Mouse (Mus musculus): ENCODE data around the gene Rnf167. TPM values are rescaled to one million over a fixed set of nuclear protein-coding genes. Genes with fewer than 3 reads are reported as not detected.
A peak's percentile ranks its signal among the peaks of the same experiment; 100 is the strongest.

Rnf167 gene
- polyA plus RNA-seq, 1 experiment from 2014 or later: 55.3 TPM

- WGBS (ENCODE audit: insufficient replicate concordance): 20% methylated on average over 6 of the region's 6 CpGs
- Histone ChIP-seq H3K4me1 (ENCODE audit: insufficient read depth) (peaks cover 60% of the 10 kb centered on the region), H3K36me3 (replicated peaks; ENCODE audit: insufficient read depth, low read length) (peaks cover 38% of the 10 kb centered on the region), H3K4me3 (ENCODE audit: low read depth, low read length) (peak overlapping the region; percentile 100), H3K4me2 (ENCODE audit: low read depth, low read length) (peak overlapping the region; percentile 96), H3K9me3 (ENCODE audit: low read length) (no peaks in the 10 kb centered on the region), H3K27ac (ENCODE audit: low read depth) (peak overlapping the region; percentile 99), H3K27me3 (ENCODE audit: insufficient read depth, low read length) (no peaks in the 10 kb centered on the region), H3K9ac (replicated peaks) (peak overlapping the region; percentile 100)
- TF ChIP-seq CTCF (IDR thresholded peaks at IDR 0.05; ENCODE audit: low read depth): no peak
- no peak for DNase-seq
- no peak for ATAC-seq
Observed at GRCm38 (mm10) chr11:70652884-70653344, 5.9 kb downstream of the Rnf167 start.

- H3K9me3 ChIP-seq (ENCODE audit: low read length): no peaks in the 10 kb centered on the region
- H3K4me2 ChIP-seq (ENCODE audit: low read depth, low read length): peak overlapping the region; percentile 96
- DNase-seq (peak; percentile 86), ATAC-seq (peak; percentile 65)
- H3K27me3 ChIP-seq (ENCODE audit: insufficient read depth, low read length): no peaks in the 10 kb centered on the region
- H3K27ac ChIP-seq (ENCODE audit: low read depth): peak overlapping the region; percentile 99
- peaks cover 57% of the 10 kb centered on the region for H3K4me1 ChIP-seq (ENCODE audit: insufficient read depth)
- H3K9ac ChIP-seq (replicated peaks): peak overlapping the region; percentile 100
- peaks cover 38% of the 10 kb centered on the region for H3K36me3 ChIP-seq (replicated peaks; ENCODE audit: insufficient read depth, low read length)
- H3K4me3 ChIP-seq (ENCODE audit: low read depth, low read length): peak overlapping the region; percentile 100
- WGBS (ENCODE audit: insufficient replicate concordance): under 1% methylated on average over 53 of the region's 63 CpGs
- no peak for TF ChIP-seq CTCF (IDR thresholded peaks at IDR 0.05; ENCODE audit: low read depth)
- no peak; the same call in 1 of the 2 replicates for TF ChIP-seq EP300 (IDR thresholded peaks at IDR 0.05; ENCODE audit: low read depth)
Observed at GRCm38 (mm10) chr11:70653345-70654197, 6.5 kb downstream of the Rnf167 start.

- Histone ChIP-seq H3K36me3 (replicated peaks; ENCODE audit: insufficient read depth, low read length) (peaks cover 33% of the 10 kb centered on the region), H3K4me1 (ENCODE audit: insufficient read depth) (peaks cover 52% of the 10 kb centered on the region), H3K9me3 (ENCODE audit: low read length) (no peaks in the 10 kb centered on the region), H3K9ac (replicated peaks) (peak within 1 kb of the TSS; percentile 100), H3K4me2 (ENCODE audit: low read depth, low read length) (peak within 1 kb of the TSS; percentile 96), H3K4me3 (ENCODE audit: low read depth, low read length) (peak within 1 kb of the TSS; percentile 100), H3K27ac (ENCODE audit: low read depth) (peak within 1 kb of the TSS; percentile 99), H3K27me3 (ENCODE audit: insufficient read depth, low read length) (no peaks in the 10 kb centered on the region)
- TF ChIP-seq EP300 (IDR thresholded peaks at IDR 0.05; ENCODE audit: low read depth) (0 out of 2 replicates have a peak, but pooled peaks have one; percentile 35), CTCF (IDR thresholded peaks at IDR 0.05; ENCODE audit: low read depth) (no peak)
- under 1% methylated on average over 54 of the region's 61 CpGs for WGBS (ENCODE audit: insufficient replicate concordance)
- DNase-seq (peak; percentile 90), ATAC-seq (peak; percentile 58)
Observed at GRCm38 (mm10) chr11:70654198-70654922, 7.3 kb downstream of the Rnf167 start, which contains the start of gene Pfn1. Gene Pfn1, minus strand, starts transcription at chr11:70654644.

GRCm38 (mm10) chr11:70654923-70655570 is 8.0 kb downstream of the Rnf167 start:
- Histone ChIP-seq H3K27ac (ENCODE audit: low read depth) (peak overlapping the region; percentile 99), H3K9me3 (ENCODE audit: low read length) (no peaks in the 10 kb centered on the region), H3K4me3 (ENCODE audit: low read depth, low read length) (peak overlapping the region; percentile 100), H3K4me2 (ENCODE audit: low read depth, low read length) (peak overlapping the region; percentile 96), H3K27me3 (ENCODE audit: insufficient read depth, low read length) (no peaks in the 10 kb centered on the region), H3K9ac (replicated peaks) (peak overlapping the region; percentile 100), H3K36me3 (replicated peaks; ENCODE audit: insufficient read depth, low read length) (peaks cover 26% of the 10 kb centered on the region), H3K4me1 (ENCODE audit: insufficient read depth) (peaks cover 45% of the 10 kb centered on the region)
- WGBS (ENCODE audit: insufficient replicate concordance): under 1% methylated on average over 46 of the region's 48 CpGs
- TF ChIP-seq EP300 (IDR thresholded peaks at IDR 0.05; ENCODE audit: low read depth) (peak; percentile 54), CTCF (IDR thresholded peaks at IDR 0.05; ENCODE audit: low read depth) (no peak)
- DNase-seq (peak; percentile 86), ATAC-seq (peak; percentile 65)

GRCm38 (mm10) chr11:70655571-70656455 is 8.8 kb downstream of the Rnf167 start:
- TF ChIP-seq CTCF (IDR thresholded peaks at IDR 0.05; ENCODE audit: low read depth): no peak
- no peak for TF ChIP-seq EP300 (IDR thresholded peaks at IDR 0.05; ENCODE audit: low read depth)
- 2% methylated on average over 60 of the region's 61 CpGs for WGBS (ENCODE audit: insufficient replicate concordance)
- H3K9me3 ChIP-seq (ENCODE audit: low read length): no peaks in the 10 kb centered on the region
- H3K4me1 ChIP-seq (ENCODE audit: insufficient read depth): peaks cover 38% of the 10 kb centered on the region
- H3K27ac ChIP-seq (ENCODE audit: low read depth): peak overlapping the region; percentile 99
- H3K4me2 ChIP-seq (ENCODE audit: low read depth, low read length): peak overlapping the region; percentile 96
- peaks cover 19% of the 10 kb centered on the region for H3K36me3 ChIP-seq (replicated peaks; ENCODE audit: insufficient read depth, low read length)
- no peaks in the 10 kb centered on the region for H3K27me3 ChIP-seq (ENCODE audit: insufficient read depth, low read length)
- DNase-seq (peak; percentile 68), ATAC-seq (peak; percentile 16)
- H3K9ac ChIP-seq (replicated peaks): peak overlapping the region; percentile 100
- H3K4me3 ChIP-seq (ENCODE audit: low read depth, low read length): peak overlapping the region; percentile 100
